Mouse (Mus musculus) CD4-positive, CD25-positive, alpha-beta regulatory T cell, adult 2 months (primary cell): Measurements from ENCODE around the gene 2310011J03Rik.
"Not testable (repeated sequence)": the region's sequence is repeated elsewhere in the genome, so short reads cannot be mapped to it uniquely, and the experiment has no call there.

ENCODE experiments used
- DNase-seq: peaks from one replicate; pipeline ENCODE4 v3.0.0-alpha.2; 2012; ENCODE audit warnings: low read depth, low spot score

2310011J03Rik gene

DNA sequence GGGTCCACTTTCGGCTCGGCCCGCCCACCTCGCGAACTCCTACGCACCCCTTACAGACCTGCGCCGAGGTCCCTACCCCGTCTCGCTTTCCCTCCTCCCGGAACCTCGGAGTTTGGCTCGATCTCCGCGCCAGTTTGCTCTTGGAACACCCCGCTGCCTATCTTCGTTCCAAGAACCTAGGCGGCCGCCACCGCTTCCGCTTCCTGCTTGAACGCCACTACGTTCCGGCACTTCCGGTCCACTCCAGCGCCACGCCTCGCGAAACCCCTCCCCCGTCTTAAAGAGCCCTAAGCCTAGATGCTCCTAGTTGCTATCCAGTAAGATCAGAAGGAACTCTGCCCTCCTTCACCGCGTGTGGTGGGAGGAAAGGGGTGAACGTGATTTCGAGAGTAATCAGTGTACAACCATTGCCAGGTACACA is at the start of gene 2310011J03Rik:
TSS of gene 2310011J03Rik (minus strand) at position 198 of the 421 bp plus-strand sequence.
- peak; percentile 94 for DNase-seq

DNA sequence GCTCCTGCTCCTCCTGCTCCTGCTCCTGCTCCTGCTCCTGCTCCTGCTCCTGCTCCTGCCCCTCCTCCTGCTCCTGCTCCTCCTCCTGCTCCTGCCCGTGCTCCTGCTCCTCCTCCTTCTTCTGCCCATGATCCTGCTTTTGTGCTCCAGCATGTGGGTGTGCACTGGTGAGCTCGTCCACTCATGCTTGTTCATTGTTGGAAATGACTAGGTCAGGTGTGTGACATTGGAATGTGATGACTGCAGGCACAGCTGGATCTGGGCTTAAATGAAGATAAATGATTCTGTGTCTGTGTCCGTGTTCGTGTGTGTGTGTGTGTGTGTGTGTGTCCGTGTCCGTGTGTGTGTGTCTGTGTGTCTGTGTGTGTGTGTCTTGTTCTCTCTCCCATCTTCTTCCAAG is 48.1 kb upstream of the 2310011J03Rik start:
- peak; percentile 37 for DNase-seq

- peak; percentile 47 for DNase-seq
Measured at GRCm38 (mm10) chr10:80367954-80368353, 47.6 kb upstream of the 2310011J03Rik start.

DNA sequence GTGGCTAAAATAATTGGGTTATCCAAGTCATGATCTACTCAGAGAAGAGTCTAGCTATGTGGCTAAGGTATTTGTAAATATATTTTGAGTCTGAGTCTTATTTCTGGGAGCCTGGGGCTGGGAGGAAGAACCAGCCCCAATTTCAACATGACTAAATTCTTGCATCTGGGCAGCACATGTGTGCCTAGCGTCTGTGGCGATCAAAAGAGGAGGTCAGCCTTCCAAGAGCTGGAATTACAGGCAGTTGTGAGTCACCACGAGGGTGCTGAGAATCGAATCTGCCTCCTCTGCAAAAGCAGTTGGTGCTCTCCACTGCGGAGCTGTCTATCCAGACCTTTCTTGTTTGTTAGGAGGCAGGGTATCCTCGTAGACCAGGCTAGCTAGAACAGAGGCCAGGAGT is 45.4 kb upstream of the 2310011J03Rik start:
- DNase-seq = no peak

- no peak for DNase-seq
Measured at GRCm38 (mm10) chr10:80363734-80364133, 43.4 kb upstream of the 2310011J03Rik start.

DNA sequence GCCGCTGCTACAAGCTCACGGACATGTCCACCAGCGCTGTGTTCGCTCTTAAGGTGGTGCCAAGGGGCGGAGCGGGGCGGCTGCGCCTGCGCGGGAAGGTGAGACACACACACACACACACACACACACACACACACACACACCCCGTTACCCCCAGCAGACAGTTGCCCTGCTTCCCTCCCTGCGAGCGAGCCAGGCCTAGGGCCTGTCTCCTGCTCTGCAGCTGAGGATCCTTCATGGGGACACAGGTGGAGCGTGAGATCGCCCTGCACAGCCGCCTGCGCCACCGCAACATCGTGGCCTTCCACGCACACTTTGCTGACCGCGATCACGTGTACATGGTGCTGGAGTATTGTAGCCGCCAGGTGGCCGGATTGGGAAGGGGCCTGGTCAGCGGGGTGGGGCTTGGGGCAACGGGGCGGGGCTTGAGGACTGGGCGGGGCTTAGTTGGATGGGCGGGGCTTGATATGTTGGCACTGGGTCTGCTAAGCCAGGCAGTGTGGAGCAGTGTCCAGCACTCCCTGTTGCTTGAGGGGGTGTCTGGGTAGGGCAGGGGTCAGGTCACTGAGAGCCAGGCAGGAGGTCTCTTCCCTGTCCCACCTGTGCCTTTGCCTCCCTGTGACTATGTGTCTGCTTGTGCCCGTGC is 37.8 kb upstream of the 2310011J03Rik start:
- DNase-seq = no peak

DNA sequence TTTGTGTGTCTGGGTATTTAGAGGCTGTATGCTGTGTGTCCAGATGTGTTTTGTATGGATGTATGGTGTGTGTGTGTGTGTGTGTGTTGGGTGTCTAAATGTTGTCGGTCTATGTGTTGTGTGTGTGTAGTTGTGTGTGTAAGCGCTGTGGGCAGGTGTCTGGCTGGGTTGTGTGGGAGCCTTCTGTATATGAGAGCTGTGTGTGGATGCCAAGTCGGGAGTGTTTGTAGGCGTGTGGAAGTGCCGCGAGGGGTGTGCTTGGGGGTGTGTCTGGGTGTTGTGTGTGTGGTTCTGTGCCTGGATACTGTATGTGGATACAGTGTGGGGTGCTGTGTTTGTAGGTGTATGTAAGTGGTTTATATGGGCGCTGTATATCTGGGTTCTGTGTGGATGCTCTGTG is 37.0 kb upstream of the 2310011J03Rik start:
- no peak for DNase-seq

GRCm38 (mm10) chr10:80356737-80357136 is 36.4 kb upstream of the 2310011J03Rik start:
- DNase-seq = no peak

DNA sequence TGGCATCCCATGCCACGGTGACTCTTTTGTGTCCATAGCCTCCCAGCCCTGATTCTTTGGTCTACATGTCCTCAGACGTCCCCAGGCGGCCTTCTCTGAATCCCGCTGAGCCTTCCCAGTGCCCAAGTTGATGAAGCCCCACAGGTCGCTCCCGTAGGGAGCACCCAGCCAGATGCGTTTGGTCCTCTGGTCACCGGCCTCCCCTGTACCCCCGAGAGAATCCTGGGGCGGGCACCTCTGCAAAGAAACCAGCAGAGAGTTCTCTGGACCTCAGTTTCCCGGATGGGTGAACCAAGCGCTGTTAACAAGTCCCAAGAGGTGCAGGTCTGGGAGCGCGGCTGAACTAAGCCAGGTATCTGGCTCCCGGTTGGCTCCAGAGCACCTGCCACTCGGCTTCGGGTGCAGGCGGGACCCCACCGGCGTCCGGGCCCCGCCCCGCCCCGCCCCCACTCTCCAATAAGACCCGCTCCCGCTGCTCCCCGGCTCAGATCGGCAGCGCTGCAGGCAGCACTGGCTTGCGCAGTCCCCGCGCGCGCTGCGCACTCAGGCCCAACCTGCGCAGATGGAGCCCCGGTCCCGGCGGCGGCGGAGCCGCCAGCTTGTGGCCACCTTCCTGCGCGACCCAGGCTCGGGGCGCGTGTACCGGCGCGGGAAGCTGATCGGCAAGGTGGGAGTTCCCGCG is 35.8 kb upstream of the 2310011J03Rik start, which contains the start of gene Plk5:
TSS of gene Plk5 (plus strand) at position 459 of the 682 bp plus-strand sequence.
- no peak for DNase-seq

GRCm38 (mm10) chr10:80355431-80355830 is 35.1 kb upstream of the 2310011J03Rik start:
- DNase-seq = no peak

DNA sequence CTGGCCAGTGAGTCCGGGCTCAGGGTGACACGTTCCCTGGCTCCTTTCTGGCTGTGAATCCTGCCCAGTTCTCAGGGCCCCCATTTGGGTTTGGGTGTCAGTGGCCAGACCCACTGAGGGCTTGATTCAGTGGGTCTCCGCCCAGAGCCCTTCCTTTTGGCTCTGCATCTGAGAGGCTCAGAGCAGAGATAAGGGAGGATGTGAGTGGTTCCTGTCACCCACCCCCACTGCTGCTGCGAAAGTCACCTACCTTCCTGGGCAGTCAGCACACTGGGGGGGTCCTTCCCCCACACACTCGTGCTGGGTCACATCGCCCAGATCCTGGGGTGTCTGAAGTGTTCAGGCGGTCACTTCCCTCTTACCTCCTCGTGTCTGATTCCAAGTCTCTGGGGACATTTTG is 32.4 kb upstream of the 2310011J03Rik start:
- no peak for DNase-seq

DNA sequence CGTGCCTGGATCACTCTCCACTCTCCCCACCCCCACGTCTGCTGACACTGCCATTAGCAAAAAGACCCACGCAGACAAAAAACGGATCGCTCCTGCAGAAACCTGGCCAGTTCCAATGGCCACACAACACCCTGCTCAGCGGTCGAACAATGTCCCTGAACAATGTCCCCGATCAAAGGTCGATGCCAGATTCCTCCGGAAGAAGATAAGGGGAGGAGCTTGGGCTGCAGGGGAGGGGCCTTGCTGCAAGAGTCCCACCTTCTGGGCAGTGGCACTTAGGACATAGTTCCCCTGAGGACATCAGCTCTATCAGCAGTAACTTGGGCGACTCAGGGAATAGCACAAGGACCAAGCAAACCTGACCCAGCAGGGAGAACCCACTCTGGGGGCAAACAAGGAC is 31.6 kb upstream of the 2310011J03Rik start:
- no peak for DNase-seq

DNA sequence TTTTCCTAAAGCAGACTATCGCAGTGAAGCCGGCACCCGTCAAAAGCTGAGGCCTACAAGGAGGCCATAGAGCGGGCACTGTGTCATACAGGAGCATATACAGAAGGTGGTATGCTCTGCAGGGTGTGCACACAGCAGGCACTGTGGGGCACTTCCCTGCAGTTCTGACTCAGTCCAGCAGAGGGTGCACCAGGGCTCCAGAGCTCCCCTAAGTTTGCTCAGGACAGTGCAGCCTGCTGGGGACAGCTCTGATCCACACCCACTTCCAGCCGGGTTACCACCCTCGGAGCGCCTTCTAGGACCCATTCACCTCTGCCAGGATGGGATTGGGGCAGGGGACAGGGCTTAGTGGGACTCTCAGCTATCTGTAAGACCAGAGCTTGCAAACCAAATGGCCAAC is 30.0 kb upstream of the 2310011J03Rik start:
- DNase-seq = peak; percentile 90

GRCm38 (mm10) chr10:80348981-80349380 is 28.6 kb upstream of the 2310011J03Rik start:
- DNase-seq = no peak

- DNase-seq = peak; percentile 86
Measured at GRCm38 (mm10) chr10:80348244-80348781, 28.0 kb upstream of the 2310011J03Rik start, which contains the start of gene Adamtsl5. TSS of gene Adamtsl5 (minus strand) at chr10:80348412.

- no peak for DNase-seq
Measured at GRCm38 (mm10) chr10:80347514-80347967, 27.2 kb upstream of the 2310011J03Rik start.

GRCm38 (mm10) chr10:80345929-80346328 is 25.6 kb upstream of the 2310011J03Rik start:
- DNase-seq = not testable (repeated sequence)

DNA sequence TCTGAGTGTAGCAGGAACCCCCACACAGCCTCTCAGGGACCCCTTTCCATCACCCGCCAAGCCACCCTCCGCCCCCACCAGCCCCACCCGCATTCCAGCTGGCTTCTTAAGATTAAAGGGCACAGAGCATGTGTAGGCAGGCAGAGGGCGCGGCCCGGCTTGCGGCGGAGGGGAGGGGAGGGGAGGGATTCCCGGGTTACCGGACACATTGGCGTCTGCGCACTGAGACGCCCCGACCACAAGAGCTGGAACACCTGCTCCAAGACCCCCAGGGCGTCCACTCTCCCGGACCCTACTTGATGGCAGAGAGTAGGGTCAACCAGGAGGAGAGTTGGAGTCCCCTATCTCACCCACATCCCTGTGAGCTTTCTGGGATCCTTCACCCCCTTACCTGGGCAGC is 24.8 kb upstream of the 2310011J03Rik start:
- DNase-seq = peak; percentile 55

DNA sequence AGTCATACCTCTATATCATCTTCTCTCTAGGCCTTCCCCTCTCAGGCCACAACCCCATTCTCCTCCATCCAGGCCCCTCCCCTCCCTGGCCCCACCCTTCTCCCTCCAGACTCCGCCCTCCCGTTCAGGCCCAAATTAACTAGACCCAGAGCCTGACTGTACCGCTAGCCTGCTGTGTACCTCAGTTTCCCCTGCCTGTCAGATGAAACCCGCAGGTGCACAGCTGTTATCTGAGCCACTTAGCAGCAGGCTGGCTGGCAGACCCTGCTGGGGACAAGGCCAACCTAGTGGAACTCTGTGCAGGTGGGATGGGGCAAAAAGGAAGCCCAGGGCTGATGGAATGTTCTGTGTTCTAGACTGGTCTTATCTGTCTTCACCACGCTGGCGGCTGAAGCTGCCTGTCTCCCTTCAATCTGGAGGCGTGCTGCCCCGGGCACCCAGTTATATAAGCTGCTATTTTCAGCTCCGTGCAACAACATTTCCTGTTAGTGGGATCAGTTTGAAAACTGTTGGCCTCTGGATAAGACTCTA is 23.9 kb upstream of the 2310011J03Rik start:
- no peak for DNase-seq

DNA sequence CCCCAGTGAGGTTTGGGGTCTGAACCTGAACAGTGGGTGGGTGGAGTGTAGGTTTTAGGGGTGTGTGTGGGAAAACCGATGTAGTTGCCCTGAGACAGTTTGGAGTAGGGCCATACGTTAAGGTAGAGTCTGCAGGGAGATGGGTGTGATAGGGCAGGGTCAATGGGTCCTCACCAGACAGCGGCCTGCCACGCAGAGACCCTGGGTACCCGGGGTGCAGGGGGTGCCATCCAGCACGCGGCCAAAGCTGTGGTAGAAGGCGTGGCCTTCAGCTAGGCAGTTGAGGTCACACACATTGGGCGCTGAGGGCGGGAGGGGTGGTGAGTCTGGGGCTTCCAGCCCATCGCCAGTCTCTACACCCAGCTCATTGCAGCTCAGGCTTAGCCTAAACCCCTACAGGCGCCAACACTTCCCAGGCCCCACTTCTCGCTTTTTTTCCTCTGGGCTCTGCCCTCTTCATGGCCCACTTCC is 23.1 kb upstream of the 2310011J03Rik start:
- no peak for DNase-seq

- DNase-seq = peak; percentile 79
Measured at GRCm38 (mm10) chr10:80342749-80343424, 22.6 kb upstream of the 2310011J03Rik start.

DNA sequence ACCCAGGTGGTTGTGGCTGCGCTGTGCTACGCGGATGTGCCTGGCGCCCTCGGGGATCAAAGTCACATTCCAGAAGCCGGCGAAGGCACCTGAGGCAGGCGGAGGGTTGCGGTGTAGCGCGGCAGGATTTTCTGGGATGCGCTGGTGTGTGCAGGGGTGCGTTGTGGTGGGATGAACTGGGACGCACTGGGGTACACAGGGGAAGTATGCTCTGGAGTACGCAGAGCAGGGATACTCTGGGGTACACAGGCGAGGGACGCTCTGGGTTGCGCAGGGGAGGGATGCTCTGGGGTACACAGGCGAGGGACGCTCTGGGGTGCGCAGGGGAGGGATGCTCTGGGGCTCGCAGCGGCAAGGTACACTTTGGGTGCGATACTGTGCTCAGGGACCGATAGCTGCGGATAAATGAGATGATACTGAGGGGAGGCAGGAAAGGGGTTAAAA is 22.0 kb upstream of the 2310011J03Rik start:
- no peak for DNase-seq
